Mouse (Mus musculus) heart, postnatal 0 days (tissue): ENCODE data around the gene Pdhb. TPM values are rescaled to one million over a fixed set of nuclear protein-coding genes. Genes with fewer than 3 reads are reported as not detected.

Source experiments
- ATAC-seq: fragments of 200-750 bp; cut with Nextera tagmentation; 2 replicates; pipeline ENCODE4 v1.8.0; 2017; ENCODE audit warnings: low read depth, moderate number of reproducible peaks, moderate library complexity; ENCODE audit not compliant: insufficient read depth
- DNase-seq: peaks from one replicate; pipeline ENCODE4 v3.0.0-alpha.2; 2016; ENCODE audit warnings: low spot score
- H3K27ac ChIP-seq: fragments of 300-500 bp; sonication (generic); 2 replicates; pipeline ENCODE4 v1.5.1; 2014; ENCODE audit warnings: low read depth, mild to moderate bottlenecking
- H3K27me3 ChIP-seq: fragments of 300-500 bp; sonication (generic); 2 replicates; pipeline ENCODE4 v1.6.1; 2014; ENCODE audit warnings: low read length, mixed read lengths; ENCODE audit not compliant: control insufficient read depth, insufficient read depth
- H3K36me3 ChIP-seq: fragments of 300-500 bp; sonication (generic); replicated peaks from 2 replicates; pipeline ENCODE4 v1.6.1; 2014; ENCODE audit warnings: low read length, mixed read lengths; ENCODE audit not compliant: control insufficient read depth, insufficient read depth
- H3K4me1 ChIP-seq: fragments of 300-500 bp; sonication (generic); 2 replicates; pipeline ENCODE4 v1.6.1; 2014; ENCODE audit warnings: antibody characterized with exemption; ENCODE audit not compliant: control insufficient read depth, insufficient read depth
- H3K4me2 ChIP-seq: fragments of 300-500 bp; sonication (generic); 2 replicates; pipeline ENCODE4 v1.6.1; 2014; ENCODE audit warnings: low read depth, mild to moderate bottlenecking, low read length, moderate library complexity
- H3K4me3 ChIP-seq: fragments of 300-500 bp; sonication (generic); 2 replicates; pipeline ENCODE4 v1.5.1; 2014; ENCODE audit warnings: low read depth, low read length
- H3K9ac ChIP-seq: fragments of 300-500 bp; sonication (generic); replicated peaks from 2 replicates; pipeline ENCODE4 v1.6.1; 2014; ENCODE audit warnings: low read depth, low read length, mixed read lengths
- H3K9me3 ChIP-seq: fragments of 300-500 bp; sonication (generic); replicated peaks from 2 replicates; pipeline ENCODE4 v1.6.1; 2016; ENCODE audit warnings: low read length; ENCODE audit not compliant: control insufficient read depth
- CTCF ChIP-seq: IDR thresholded peaks from 2 replicates; pipeline ENCODE4 v1.5.1; 2016; ENCODE audit warnings: antibody characterized with exemption, control low read depth, low read depth
- EP300 ChIP-seq: IDR thresholded peaks from 2 replicates; pipeline ENCODE4 v1.6.1; 2016; ENCODE audit warnings: antibody characterized with exemption, low read depth
- WGBS: fragments of 180-500 bp; shearing (Covaris S2); extraction: QIAGEN DNeasy Blood & Tissue Kit; methylation state at CpG from one replicate; pipeline ENCODE4 v1.1.7; 2014; 5-methylcytosine and 5-hydroxymethylcytosine counted together
- polyA plus RNA-seq: library from polyadenylated mRNA; unstranded; fragments of >200 nt; fragmentation: Nextera tagmentation; extraction: Ambion mirVana; gene quantifications from 2 replicates; pipeline ENCODE4 v1.2.1, GENCODE M21; 2015
- total RNA-seq: library from RNA; depleted of rRNA; stranded (reverse); fragments of >200 nt; gene quantifications from 2 replicates; pipeline ENCODE4 v1.2.3, GENCODE M21; 2014; ENCODE audit warnings: low replicate concordance

The Pdhb gene
- total and polyA plus RNA-seq, 2 experiments from 2014 or later: 535 to 1,048 TPM

GRCm38 (mm10) chr14:8206179-8206910, 33.5 kb upstream of the Pdhb start:
- peaks cover 15% of the 10 kb centered on the region for H3K4me1 ChIP-seq
- ATAC-seq: no peak

GRCm38 (mm10) chr14:8201715-8202114, 28.9 kb upstream of the Pdhb start:
- Histone ChIP-seq H3K9ac (no peak overlapping the region), H3K27me3 (no peaks in the 10 kb centered on the region), H3K4me3 (no peak overlapping the region), H3K4me2 (no peak overlapping the region), H3K9me3 (no peaks in the 10 kb centered on the region), H3K36me3 (no peaks in the 10 kb centered on the region), H3K27ac (no peak overlapping the region), H3K4me1 (peaks cover 8% of the 10 kb centered on the region)
- TF ChIP-seq EP300 (no peak), CTCF (no peak)
- WGBS: 67% methylated on average over 3 of the region's 3 CpGs
- ATAC-seq (no peak), DNase-seq (no peak)

More at GRCm38 (mm10) chr14:8206179-8206910, 33.5 kb upstream of the Pdhb start:
- no peak for DNase-seq
- Histone ChIP-seq H3K27ac (no peak overlapping the region), H3K9ac (no peak overlapping the region), H3K4me2 (no peak overlapping the region), H3K9me3 (no peaks in the 10 kb centered on the region), H3K36me3 (no peaks in the 10 kb centered on the region), H3K27me3 (no peaks in the 10 kb centered on the region), H3K4me3 (no peak overlapping the region)
- WGBS: 48% methylated on average over 9 of the region's 9 CpGs
- no peak for TF ChIP-seq EP300
- TF ChIP-seq CTCF: no peak

GRCm38 (mm10) chr14:8200769-8201168, 27.9 kb upstream of the Pdhb start:
- TF ChIP-seq EP300 (no peak), CTCF (no peak)
- ATAC-seq: peak; percentile 75
- Histone ChIP-seq H3K4me2 (peak overlapping the region; percentile 6; the same call in 1 of the 2 replicates), H3K36me3 (no peaks in the 10 kb centered on the region), H3K9ac (no peak overlapping the region), H3K27ac (no peak overlapping the region; the same call in 1 of the 2 replicates), H3K4me3 (no peak overlapping the region), H3K4me1 (no peaks in the 10 kb centered on the region), H3K27me3 (no peaks in the 10 kb centered on the region), H3K9me3 (no peaks in the 10 kb centered on the region)
- 37% methylated on average over 5 of the region's 5 CpGs for WGBS
- peak; percentile 39 for DNase-seq

GRCm38 (mm10) chr14:8192727-8193126, 19.9 kb upstream of the Pdhb start:
- ATAC-seq (no peak), DNase-seq (no peak)
- no peaks in the 10 kb centered on the region for H3K36me3 ChIP-seq
- no peak overlapping the region for H3K4me2 ChIP-seq
- H3K9ac ChIP-seq: no peak overlapping the region
- H3K4me1 ChIP-seq: no peaks in the 10 kb centered on the region
- no peaks in the 10 kb centered on the region for H3K27me3 ChIP-seq
- no peaks in the 10 kb centered on the region for H3K9me3 ChIP-seq
- H3K27ac ChIP-seq: no peak overlapping the region
- TF ChIP-seq EP300: no peak
- no peak for TF ChIP-seq CTCF
- WGBS: 80% methylated on average over 6 of the region's 6 CpGs
- no peak overlapping the region for H3K4me3 ChIP-seq

- no peaks in the 10 kb centered on the region for H3K36me3 ChIP-seq
- no peak overlapping the region for H3K9ac ChIP-seq
- TF ChIP-seq CTCF (no peak), EP300 (no peak)
- H3K4me3 ChIP-seq: no peak overlapping the region
- 77% methylated on average over 12 of the region's 12 CpGs for WGBS
- no peak overlapping the region for H3K4me2 ChIP-seq
- no peaks in the 10 kb centered on the region for H3K9me3 ChIP-seq
- DNase-seq (no peak), ATAC-seq (no peak)
- H3K27ac ChIP-seq: no peak overlapping the region
- no peaks in the 10 kb centered on the region for H3K4me1 ChIP-seq
- no peaks in the 10 kb centered on the region for H3K27me3 ChIP-seq
Measured at GRCm38 (mm10) chr14:8191331-8191965, 18.6 kb upstream of the Pdhb start.
